Mouse (Mus musculus) CH12.LX (cell line): ENCODE measurements around the gene Fam110a.

ENCODE experiments used
- CTCF ChIP-seq, 2 experiments: IDR thresholded peaks in 1 of 2; conservative IDR thresholded peaks in 1 of 2; 2 replicates each; pipeline ENCODE4 v1.5.1; 2011 to 2012; ENCODE audit warnings: low read depth in 2 of 2, low read length in 2 of 2, improper control_type of control experiment in 1 of 2, inconsistent platforms in 1 of 2, mild to moderate bottlenecking in 1 of 2, moderate library complexity in 1 of 2
- EP300 ChIP-seq: IDR thresholded peaks from 2 replicates; pipeline ENCODE4 v1.6.1; 2011; ENCODE audit warnings: low read length, improper control_type of control experiment
- JUND ChIP-seq: conservative IDR thresholded peaks from 2 replicates; pipeline ENCODE4 v1.6.1; 2011; ENCODE audit warnings: low read depth, low read length, improper control_type of control experiment
- KAT2A ChIP-seq: IDR thresholded peaks from 2 replicates; pipeline ENCODE4 v1.6.1; 2012; ENCODE audit warnings: low read length, improper control_type of control experiment, inconsistent platforms; ENCODE audit not compliant: insufficient replicate concordance
- POLR2A ChIP-seq: IDR thresholded peaks from 2 replicates; pipeline ENCODE4 v1.6.1; 2011; ENCODE audit warnings: low read depth, mild to moderate bottlenecking, improper control_type of control experiment, low read length
- USF1 ChIP-seq: IDR thresholded peaks from 2 replicates; pipeline ENCODE4 v1.6.1; 2014; ENCODE audit warnings: low read depth, mild to moderate bottlenecking, inconsistent platforms, low read length, improper control_type of control experiment
- ZC3H11A ChIP-seq: IDR thresholded peaks from 2 replicates; pipeline ENCODE4 v1.6.1; 2012; ENCODE audit warnings: low read depth, mild to moderate bottlenecking, inconsistent platforms, low read length, improper control_type of control experiment

DNA sequence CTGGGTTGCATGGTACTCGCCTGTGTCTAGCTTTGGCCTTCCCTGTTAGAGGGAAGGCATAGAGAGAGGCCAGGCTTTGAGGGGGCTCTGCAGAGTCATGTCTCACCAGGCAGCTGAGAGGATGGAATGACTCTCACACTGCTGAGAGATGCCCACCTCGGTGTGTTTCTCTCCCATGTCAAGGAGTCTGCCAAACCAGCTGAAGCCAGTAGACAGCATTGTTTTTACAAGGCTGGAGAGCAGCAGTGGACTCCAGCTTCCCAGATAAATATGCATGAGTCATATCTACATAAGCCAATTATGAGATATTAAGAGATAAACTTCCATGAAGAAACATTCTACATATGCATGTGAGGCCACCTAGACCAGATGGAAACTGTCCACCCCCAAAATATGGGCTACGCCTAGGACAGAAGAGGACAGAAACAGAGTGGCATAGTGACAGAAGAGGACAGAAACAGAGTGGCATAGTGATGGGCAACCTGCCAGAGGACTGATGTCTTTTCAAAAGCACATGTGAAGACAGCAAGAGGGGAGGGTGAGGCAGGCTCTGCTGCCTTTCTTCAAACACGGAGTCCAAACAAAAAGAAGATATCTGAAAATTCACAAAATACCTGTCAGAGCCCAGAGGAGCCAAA lies 23.4 kb downstream of the Fam110a start:
- no peak for TF ChIP-seq CTCF (conservative IDR thresholded peaks at IDR 0.05 in 1 of 2, IDR thresholded peaks at IDR 0.05 in 1 of 2; ENCODE audit: low read depth in 2 of 2, low read length in 2 of 2)
- TF ChIP-seq POLR2A = no peak
- TF ChIP-seq EP300 = no peak
- no peak for TF ChIP-seq KAT2A
- no peak for TF ChIP-seq USF1
- no peak for TF ChIP-seq ZC3H11A
- no peak for TF ChIP-seq JUND
